In genomic region chr7:127096456-127096855, GRCm38 (mm10) we compare ENCODE assay signal across 22 mouse cellular contexts. TPM values are rescaled to one million over a fixed set of nuclear protein-coding genes. Genes with fewer than 3 reads are reported as not detected.
"Had no signal": no experiment of that assay in that cellular context is flagged by ENCODE, and none has a peak within 500 bp of the region (broad histone marks: within the 10 kb centered on the region; RNA-seq: fewer than 3 reads in every experiment).

No protein-coding gene starts in this region.

- H3K27ac ChIP-seq: lung, embryonic 15.5 days; macrophage; midbrain, embryonic 13.5 days; neural tube, embryonic 12.5 days had no signal

- H3K27me3 ChIP-seq: lung, embryonic 15.5 days; midbrain, embryonic 13.5 days; neural tube, embryonic 12.5 days had no signal

- H3K4me2 ChIP-seq: lung, embryonic 15.5 days; midbrain, embryonic 11.5 days; midbrain, embryonic 13.5 days; neural tube, embryonic 12.5 days had no signal

- H3K36me3 ChIP-seq: lung, embryonic 15.5 days; midbrain, embryonic 13.5 days; neural tube, embryonic 12.5 days had no signal

- ATAC-seq: liver, postnatal 0 days; lung, postnatal 0 days; midbrain, embryonic 13.5 days; midbrain, embryonic 16.5 days had no signal

- DNase-seq: liver, postnatal 0 days; lung, adult 2 months; lung, postnatal 14 days; lung, postnatal 36 days; right cerebral cortex, adult 18-20 months; right cerebral cortex, postnatal 25 days; right cerebral cortex, postnatal 4 days; spleen, adult 18-20 months; thymus, adult 18-20 months; thymus, postnatal 14 days; thymus, postnatal 36 days had no signal

- H3K4me3 ChIP-seq: lung, embryonic 15.5 days; midbrain, embryonic 13.5 days; myocyte; neural tube, embryonic 12.5 days had no signal

- H3K9me3 ChIP-seq: lung, embryonic 15.5 days; midbrain, embryonic 13.5 days; neural tube, embryonic 12.5 days had no signal

- H3K9ac ChIP-seq: liver, postnatal 0 days; lung, embryonic 15.5 days; midbrain, embryonic 13.5 days; neural tube, embryonic 12.5 days had no signal

- H3K4me1 ChIP-seq: midbrain, embryonic 13.5 days; neural tube, embryonic 12.5 days had no signal

RNA-seq across cellular contexts. Expression of gene Zg16, which starts 9.3 kb away (rescaled TPM):
- total RNA-seq: neutrophil, adult 5-6 weeks had no signal
- polyA plus RNA-seq: lung, embryonic 15.5 days; macrophage; midbrain, embryonic 11.5 days; midbrain, embryonic 13.5 days; midbrain, embryonic 16.5 days; myocyte; neural tube, embryonic 12.5 days; neural tube, embryonic 14.5 days; stomach, embryonic 14.5 days had no signal

RNA-seq across cellular contexts. Expression of gene Qprt, which starts 25.6 kb away (rescaled TPM):
- polyA plus RNA-seq: macrophage; neural tube, embryonic 14.5 days had no signal

RNA-seq across cellular contexts. Expression of gene Spn, which starts 41.2 kb away (rescaled TPM):
- polyA plus RNA-seq: midbrain, embryonic 11.5 days; midbrain, embryonic 16.5 days; neural tube, embryonic 14.5 days had no signal
